Mouse (Mus musculus): Measurements from ENCODE around the gene Glt1d1.

DNA sequence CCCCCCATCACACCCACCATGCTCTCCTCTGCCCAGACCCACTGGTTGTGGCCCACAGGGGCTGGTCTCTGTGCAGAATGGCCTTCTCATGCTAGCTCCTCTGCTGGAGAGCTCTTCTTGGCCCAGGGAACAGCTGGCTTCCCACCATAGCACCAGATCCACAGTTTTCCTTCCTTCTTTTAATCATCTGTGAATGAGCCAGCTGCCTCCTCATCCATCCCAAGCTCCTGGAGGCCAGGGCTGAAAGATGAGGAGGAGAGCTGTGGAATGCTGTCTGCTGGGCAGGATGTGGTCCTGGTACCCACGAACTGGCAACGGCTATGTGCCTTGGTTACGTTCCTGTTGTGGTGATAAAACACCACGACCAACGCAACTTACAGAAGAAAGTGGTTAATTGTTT lies 67.6 kb downstream of the Glt1d1 start:
- no peak for TF ChIP-seq POLR2A (IDR thresholded peaks at IDR 0.05; ENCODE audit: borderline replicate concordance, low read depth, low read length)
- TF ChIP-seq CTCF (IDR thresholded peaks at IDR 0.05; ENCODE audit: low read depth, low read length) = no peak

Measured in bone marrow macrophage, adult 2 months (primary cell).